Mouse (Mus musculus): Measurements from ENCODE around the gene Spaca4.
A peak's percentile ranks its signal among the peaks of the same experiment; 100 is the strongest.

GRCm38 (mm10) chr7:45767500-45767899, 41.9 kb upstream of the Spaca4 start:
- TF ChIP-seq CTCF (IDR thresholded peaks at IDR 0.05; ENCODE audit: low read depth) (peak; percentile 22; the same call in 1 of the 2 replicates), EP300 (IDR thresholded peaks at IDR 0.05; ENCODE audit: low read depth) (no peak)
